Mouse (Mus musculus): ENCODE results near the gene S100pbp.

GRCm38 (mm10) chr4:129227985-129228381 is 38.5 kb upstream of the S100pbp start:
- TF ChIP-seq GATA1 (IDR thresholded peaks at IDR 0.05; ENCODE audit: borderline replicate concordance, low read length) (no peak), FLI1 (IDR thresholded peaks at IDR 0.05; ENCODE audit: low read length) (no peak)

Data from megakaryocyte, embryonic 14.5 days (primary cell).